In genomic region chr10:21156416-21156815, GRCm38 (mm10) we compare ENCODE assay signal across 31 mouse cellular contexts. TPM values are rescaled to one million over a fixed set of nuclear protein-coding genes. Genes with fewer than 3 reads are reported as not detected.
DNase-seq lines count a peak whose midpoint lies in the region; ATAC-seq and TF ChIP-seq lines count a peak whose summit lies in the region.
"Had no signal": no experiment of that assay in that cellular context is flagged by ENCODE, and none has a peak within 500 bp of the region (broad histone marks: within the 10 kb centered on the region; RNA-seq: fewer than 3 reads in every experiment).

No protein-coding gene starts in this region.

- DNase-seq in liver, adult 2 months (ENCODE audit: extremely low read depth, low read depth, low spot score) = peak; percentile 9
- DNase-seq in liver = no peak
- DNase-seq in lung, postnatal 36 days = peak; percentile 47
- DNase-seq in lung, adult 2 months = no peak
- no peak for DNase-seq in liver, embryonic 13.5 days
- no peak for DNase-seq in gastrocnemius, postnatal 10 days
- no peak for DNase-seq in gastrocnemius, postnatal 14 days
- DNase-seq: adrenal gland, postnatal 10 days; cerebellum, adult 8-10 months; cerebellum, postnatal 36 days; forebrain, postnatal 0 days; heart, adult 18-20 months; heart, postnatal 4 days; kidney, adult 8-10 months; layer of hippocampus, adult 9-11 months; right cerebral cortex, postnatal 4 days; thymus, adult 18-20 months; thymus, postnatal 25 days had no signal

- 77% methylated on average over 3 of the region's 3 CpGs for WGBS in liver, adult 2 months
- 73% methylated on average over 3 of the region's 3 CpGs for WGBS in lung, adult 2 months
- 81% methylated on average over 3 of the region's 3 CpGs for WGBS in liver, embryonic 13.5 days (ENCODE audit: insufficient replicate concordance)

- H3K4me2 ChIP-seq in liver, embryonic 13.5 days = peak overlapping the region; percentile 6; the same call in 1 of the 2 replicates
- H3K4me2 ChIP-seq: embryonic facial prominence, embryonic 13.5 days; heart, embryonic 11.5 days; hindbrain, embryonic 13.5 days; limb, embryonic 15.5 days; lung, embryonic 15.5 days; midbrain, embryonic 12.5 days; neural tube, embryonic 13.5 days had no signal

- peaks cover 24% of the 10 kb centered on the region for H3K27me3 ChIP-seq in liver, adult 2 months (ENCODE audit: control insufficient read depth, insufficient read depth, low read length)
- no peaks in the 10 kb centered on the region for H3K27me3 ChIP-seq in liver, embryonic 13.5 days

- H3K4me1 ChIP-seq in liver, adult 2 months (ENCODE audit: control insufficient read depth, insufficient read depth, low read length) = peaks cover 4% of the 10 kb centered on the region; the same call in 1 of the 2 replicates
- H3K4me1 ChIP-seq in lung, adult 2 months (ENCODE audit: control insufficient read depth, insufficient read depth, low read length) = 0 out of 2 replicates have a peak, but pooled peaks cover 2% of the 10 kb centered on the region
- peaks cover 49% of the 10 kb centered on the region for H3K4me1 ChIP-seq in liver, embryonic 13.5 days (replicated peaks)

- H3K4me3 ChIP-seq in liver, adult 2 months (ENCODE audit: insufficient read depth, low read depth, low read length) = no peak overlapping the region
- no peak overlapping the region for H3K4me3 ChIP-seq in lung, adult 2 months (replicated peaks; ENCODE audit: extremely low read depth, low read depth, low read length)
- H3K4me3 ChIP-seq in liver, embryonic 13.5 days (replicated peaks) = no peak overlapping the region
- H3K4me3 ChIP-seq: embryonic facial prominence, embryonic 13.5 days; erythroblast, embryonic 14.5 days; hindbrain, embryonic 13.5 days; limb, embryonic 10.5 days; limb, embryonic 15.5 days; lung, embryonic 15.5 days; midbrain, embryonic 12.5 days; neural tube, embryonic 13.5 days had no signal

- no peaks in the 10 kb centered on the region for H3K9me3 ChIP-seq in liver, embryonic 13.5 days (replicated peaks)
- H3K9me3 ChIP-seq: embryonic facial prominence, embryonic 13.5 days; hindbrain, embryonic 13.5 days; limb, embryonic 10.5 days; limb, embryonic 15.5 days; lung, embryonic 15.5 days; midbrain, embryonic 12.5 days; neural tube, embryonic 13.5 days had no signal

- no peak for TF ChIP-seq CTCF in liver, adult 2 months (IDR thresholded peaks at IDR 0.05; ENCODE audit: low read depth, low read length)
- TF ChIP-seq CTCF in lung, adult 2 months (IDR thresholded peaks at IDR 0.05; ENCODE audit: insufficient read depth, low read length) = no peak

- no peaks in the 10 kb centered on the region for H3K36me3 ChIP-seq in liver, adult 2 months (ENCODE audit: control insufficient read depth, insufficient read depth, low read length)
- peaks cover 16% of the 10 kb centered on the region for H3K36me3 ChIP-seq in liver, embryonic 13.5 days
- H3K36me3 ChIP-seq: embryonic facial prominence, embryonic 13.5 days; hindbrain, embryonic 13.5 days; limb, embryonic 15.5 days; neural tube, embryonic 13.5 days had no signal

- no peak for TF ChIP-seq POLR2A in liver, adult 2 months (IDR thresholded peaks at IDR 0.05; ENCODE audit: extremely low read depth, insufficient read depth, low read length)
- TF ChIP-seq POLR2A in lung, adult 2 months (IDR thresholded peaks at IDR 0.05; ENCODE audit: borderline replicate concordance, extremely low read depth, low read depth, low read length) = no peak

- intact Hi-C loops in gastrocnemius, postnatal 14 days (cut with DNase I; ENCODE audit: low total_unique reads) = no loop called here

- no peak for ATAC-seq in liver, embryonic 13.5 days (ENCODE audit: low read depth)
- ATAC-seq: forebrain, postnatal 0 days; intestine, embryonic 16.5 days; Patski had no signal

- no peaks in the 10 kb centered on the region for H3K79me2 ChIP-seq in liver, adult 2 months (ENCODE audit: control insufficient read depth, insufficient read depth, low read length)

- H3K27ac ChIP-seq in liver, adult 2 months (replicated peaks; ENCODE audit: insufficient read depth, low read depth, low read length) = no peak overlapping the region
- H3K27ac ChIP-seq in liver, embryonic 13.5 days = no peak overlapping the region; the same call in 1 of the 2 replicates
- H3K27ac ChIP-seq: embryonic facial prominence, embryonic 13.5 days; hindbrain, embryonic 13.5 days; kidney, postnatal 0 days; limb, embryonic 10.5 days; limb, embryonic 15.5 days; lung, embryonic 15.5 days; midbrain, embryonic 12.5 days; neural tube, embryonic 13.5 days; stomach, postnatal 0 days had no signal

- no peak overlapping the region for H3K9ac ChIP-seq in liver, adult 2 months (ENCODE audit: low read depth, low read length)
- no peak overlapping the region for H3K9ac ChIP-seq in liver, embryonic 13.5 days
- H3K9ac ChIP-seq: embryonic facial prominence, embryonic 13.5 days; forebrain, postnatal 0 days; hindbrain, embryonic 13.5 days; limb, embryonic 15.5 days; lung, embryonic 15.5 days; midbrain, embryonic 12.5 days; neural tube, embryonic 13.5 days had no signal

RNA-seq across cellular contexts. Expression of gene Myb, which starts 4.4 kb away (rescaled TPM):
- 0.09 TPM in 1 of 2 replicates, not detected in the other for total RNA-seq in liver, adult 2 months (2014; rRNA removed)
- polyA plus RNA-seq in liver, adult 2 months (2012; rRNA removed) = 0.10 TPM in 1 of 2 replicates, not detected in the other
- 4.6 and 5.1 TPM in 2 replicates for polyA plus RNA-seq in lung, adult 2 months (2012; rRNA removed)
- polyA plus RNA-seq in liver, embryonic 13.5 days (2015; fragmentation: Nextera tagmentation; extraction: Ambion mirVana) = 15.0 and 20.3 TPM in 2 replicates
- total RNA-seq in gastrocnemius, postnatal 10 days (2021) = 1 to 10 TPM in 1 of 2 experiments, under 1 TPM in 1; 0.82 to 2.6 TPM
- total RNA-seq in gastrocnemius, postnatal 14 days (2021) = under 1 TPM; 0.16 to 0.33 TPM

Comparison
In these comparisons a context has a peak if more than half of its experiments do, and no peak if none do; other contexts are left out.
1. DNase-seq: peak in liver, adult 2 months (single experiment) and lung, postnatal 36 days (single experiment); none in liver (single experiment), lung, adult 2 months (single experiment), liver, embryonic 13.5 days (single experiment), gastrocnemius, postnatal 10 days (single experiment) and gastrocnemius, postnatal 14 days (single experiment).